Mouse (Mus musculus) frontal cortex, postnatal 10 days (tissue): ENCODE results near the gene Corin.

Source experiments
- DNase-seq, 2 experiments: peaks; one replicate each; pipeline ENCODE4 v3.0.0; 2022; ENCODE audit warnings: low spot score in 2 of 2, mixed read lengths in 1 of 2

The Corin gene

DNA sequence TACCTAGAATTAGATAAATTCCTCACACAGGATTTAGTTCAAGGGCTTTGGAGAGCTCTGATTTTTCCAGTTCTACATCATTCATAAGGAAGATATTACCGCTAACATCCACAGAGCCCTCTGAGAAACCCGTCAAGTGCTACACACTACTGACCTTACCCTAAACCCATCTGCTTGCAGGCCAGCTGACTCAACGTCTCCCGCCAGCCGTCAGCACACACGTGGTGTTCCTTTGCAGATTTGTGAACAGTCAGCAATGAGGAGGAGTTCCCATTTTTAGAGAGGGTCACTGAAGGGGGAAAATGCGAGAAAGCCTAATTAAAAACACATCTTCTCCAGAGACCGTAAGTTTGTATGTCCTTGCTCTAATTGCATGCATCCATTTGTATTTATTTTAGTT lies 174.8 kb downstream of the Corin start:
- DNase-seq, result no peak

DNA sequence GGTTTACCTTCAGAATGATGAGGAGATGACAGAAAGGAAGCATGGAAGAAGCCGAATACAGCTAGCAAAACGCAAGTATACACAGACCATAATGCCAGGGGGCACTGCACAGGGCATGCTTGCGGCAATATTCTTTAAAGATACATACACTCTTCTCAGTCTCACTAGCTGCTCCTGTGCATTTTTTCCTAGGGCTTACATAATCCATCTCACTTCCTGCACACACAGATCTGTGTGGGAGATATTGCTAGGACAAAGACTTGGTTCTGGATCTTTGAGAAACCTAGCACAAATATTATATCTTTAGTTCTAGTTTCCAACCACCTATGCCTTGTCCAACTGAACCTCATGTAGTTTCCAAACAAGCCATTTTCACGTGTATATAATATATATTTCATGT lies 189.0 kb downstream of the Corin start:
- no peak for DNase-seq

- no peak for DNase-seq
Measured at GRCm38 (mm10) chr5:72298418-72299104, 205.7 kb downstream of the Corin start.

GRCm38 (mm10) chr5:72285077-72285476 lies 219.2 kb downstream of the Corin start:
- no peak for DNase-seq

GRCm38 (mm10) chr5:72282907-72283306 lies 221.4 kb downstream of the Corin start:
- no peak for DNase-seq

GRCm38 (mm10) chr5:72269652-72270051 lies 234.6 kb downstream of the Corin start:
- DNase-seq, result no peak

GRCm38 (mm10) chr5:72269204-72269603 lies 235.1 kb downstream of the Corin start:
- no peak for DNase-seq

DNA sequence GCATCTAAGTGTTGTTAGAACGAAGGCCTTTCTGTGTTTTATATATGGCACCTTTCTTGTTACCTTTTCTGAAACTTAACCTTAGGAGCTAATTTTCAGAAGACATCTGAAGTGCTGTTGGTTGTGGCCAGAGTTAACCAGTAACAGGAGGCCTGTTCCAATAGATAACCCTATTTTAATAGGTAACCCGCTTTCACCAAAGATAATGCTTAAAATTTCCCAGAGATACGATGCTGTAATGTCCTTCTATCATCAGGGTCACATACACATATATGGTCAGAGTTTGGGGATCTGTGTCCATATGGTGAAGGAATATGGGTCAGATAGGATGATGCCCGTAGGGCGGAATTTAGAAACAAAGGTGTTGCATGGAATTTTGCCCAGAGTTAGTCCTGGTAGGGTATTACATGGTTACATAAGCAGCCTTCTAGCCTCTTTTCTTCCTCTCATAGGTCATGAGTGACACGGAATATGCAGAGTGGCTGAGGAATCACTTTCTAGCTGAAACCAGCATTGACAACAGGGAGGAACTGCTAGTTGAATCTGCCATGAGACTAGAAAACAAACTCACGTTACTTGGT lies 237.2 kb downstream of the Corin start:
- no peak for DNase-seq

GRCm38 (mm10) chr5:72264195-72264751 lies 240.0 kb downstream of the Corin start:
- no peak for DNase-seq

GRCm38 (mm10) chr5:72261802-72262324 lies 242.4 kb downstream of the Corin start:
- no peak for DNase-seq

DNA sequence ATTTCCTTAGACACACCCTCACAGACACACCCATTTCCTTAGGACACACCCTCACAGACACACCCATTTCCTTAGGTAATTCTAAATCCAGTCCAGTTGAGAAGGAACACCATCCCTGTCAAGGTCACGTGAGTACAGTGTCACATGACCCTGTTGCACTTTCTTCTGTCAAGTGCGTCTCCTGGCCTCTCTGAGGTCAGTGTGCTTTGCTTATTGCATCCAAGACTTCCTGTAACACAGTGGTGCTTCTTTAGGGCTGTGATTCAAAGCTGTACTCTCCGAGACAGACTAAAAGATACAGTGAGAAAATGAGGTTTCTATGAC lies 245.0 kb downstream of the Corin start:
- DNase-seq, result no peak

DNA sequence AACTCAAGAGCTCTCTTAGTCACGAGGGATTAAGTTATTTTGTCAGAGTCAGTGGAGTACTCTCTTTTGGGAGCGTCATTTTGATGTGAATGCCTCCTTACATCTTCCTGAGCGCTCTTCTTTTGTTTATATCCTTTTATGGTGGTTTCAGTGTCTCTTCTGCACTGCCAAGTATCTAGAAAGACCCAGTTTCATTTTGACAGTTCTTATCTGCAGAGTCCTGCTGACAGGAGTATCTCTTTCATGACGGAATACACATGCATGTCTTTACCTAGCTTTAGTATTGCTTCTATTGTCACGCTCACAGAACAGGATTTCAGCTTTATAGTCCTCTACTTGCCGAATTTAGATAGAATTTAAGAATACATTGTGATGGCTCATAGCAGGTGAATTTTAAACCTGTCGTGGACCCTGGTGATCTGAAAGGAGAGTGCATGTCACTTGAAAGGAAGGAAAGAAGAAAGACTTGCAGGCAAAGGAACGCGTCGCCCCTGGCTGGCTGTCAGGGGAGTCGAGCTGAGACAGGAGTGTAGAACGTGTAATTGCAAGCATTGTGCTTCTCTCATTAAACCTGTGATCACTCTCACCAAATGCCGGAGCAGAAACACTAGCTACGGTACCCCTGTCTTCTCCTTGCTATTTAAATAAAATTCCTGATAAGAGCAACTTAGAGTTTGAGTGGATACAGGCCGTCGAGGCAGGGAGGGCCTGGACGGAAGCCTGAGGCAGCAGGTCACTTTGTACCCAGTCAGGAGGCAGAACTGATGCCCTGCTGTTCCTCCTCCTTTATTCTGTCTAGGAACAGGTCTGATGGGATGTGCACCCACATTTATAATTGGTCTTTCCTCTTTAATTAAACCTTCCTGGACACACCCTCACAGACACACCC lies 245.6 kb downstream of the Corin start:
- no peak for DNase-seq

GRCm38 (mm10) chr5:72257084-72257483 lies 247.2 kb downstream of the Corin start:
- DNase-seq, result no peak

- no peak for DNase-seq
Measured at GRCm38 (mm10) chr5:72254958-72255357, 249.3 kb downstream of the Corin start.

- no peak for DNase-seq
Measured at GRCm38 (mm10) chr5:72250180-72250579, 254.1 kb downstream of the Corin start.
